Mouse (Mus musculus) bone marrow macrophage, adult 2 months (primary cell): ENCODE measurements at regions not wholly inside any gene's neighbourhood (a gene's known extent, or its start where the extent isn't known, plus 50 kb on each side); places are given as distances from the start of the nearest gene placed in this dataset.
"Not testable (repeated sequence)": the region's sequence is repeated elsewhere in the genome, so short reads cannot be mapped to it uniquely, and the experiment has no call there.

Experiments used
- CTCF ChIP-seq: IDR thresholded peaks from 2 replicates; pipeline ENCODE4 v1.5.1; 2012; ENCODE audit warnings: low read depth, mild to moderate bottlenecking, low read length, moderate library complexity
- POLR2A ChIP-seq: IDR thresholded peaks from 2 replicates; pipeline ENCODE4 v1.6.1; 2012; ENCODE audit warnings: mild to moderate bottlenecking, low read depth, low read length, borderline replicate concordance

- not testable (repeated sequence) for TF ChIP-seq POLR2A, CTCF
Observed at GRCm38 (mm10) chr12:20815121-20815520, 175.1 kb upstream of the Asap2 start.
